Mouse (Mus musculus) 3134 (cell line): Measurements from ENCODE around the gene Gnb5.

Experiments used
- DNase-seq: peaks from one replicate; pipeline ENCODE4 v3.0.0-alpha.2; 2011; ENCODE audit warnings: low spot score; ENCODE audit not compliant: insufficient read length; ENCODE audit errors: extremely low read depth

Gnb5 gene

DNA sequence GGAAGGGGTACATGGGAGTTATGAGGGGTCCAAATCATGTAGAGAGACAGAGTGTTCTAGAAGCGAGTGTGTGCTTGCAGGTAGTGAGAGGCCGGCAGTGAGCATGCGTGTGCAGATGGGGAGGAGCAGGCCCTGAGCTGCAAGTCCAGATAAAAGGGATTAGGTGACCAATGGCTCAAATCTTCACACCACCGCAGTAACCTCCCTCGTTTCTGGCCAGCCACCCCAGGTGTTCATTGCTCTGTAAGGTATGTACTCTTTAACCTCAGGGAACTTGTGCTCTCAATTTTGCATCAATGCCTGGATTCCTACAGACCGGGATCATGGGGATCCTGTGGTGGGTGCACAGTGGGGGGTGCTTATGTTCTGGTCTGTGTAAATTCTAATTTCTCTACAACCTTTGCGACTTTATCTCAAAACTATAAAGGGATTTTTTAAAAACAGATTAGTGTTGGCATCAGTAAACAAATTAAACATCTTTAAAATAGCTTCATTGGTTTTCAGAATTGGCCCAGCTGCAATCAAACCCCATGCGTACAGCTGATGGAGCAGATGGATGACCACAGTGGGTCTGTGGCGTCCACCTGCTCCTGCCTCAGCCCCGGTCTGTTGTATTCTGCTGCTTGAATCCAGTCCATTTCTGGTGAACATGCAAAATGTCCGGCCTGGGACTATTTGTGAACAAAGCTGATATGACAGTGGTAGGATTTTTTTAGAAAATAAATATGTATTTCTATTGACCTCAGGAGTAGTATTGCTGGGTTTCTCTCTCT is at the start of gene Gnb5:
Gene Gnb5, plus strand, starts transcription at position 163 of the 773 bp plus-strand sequence.
- no peak for DNase-seq

DNA sequence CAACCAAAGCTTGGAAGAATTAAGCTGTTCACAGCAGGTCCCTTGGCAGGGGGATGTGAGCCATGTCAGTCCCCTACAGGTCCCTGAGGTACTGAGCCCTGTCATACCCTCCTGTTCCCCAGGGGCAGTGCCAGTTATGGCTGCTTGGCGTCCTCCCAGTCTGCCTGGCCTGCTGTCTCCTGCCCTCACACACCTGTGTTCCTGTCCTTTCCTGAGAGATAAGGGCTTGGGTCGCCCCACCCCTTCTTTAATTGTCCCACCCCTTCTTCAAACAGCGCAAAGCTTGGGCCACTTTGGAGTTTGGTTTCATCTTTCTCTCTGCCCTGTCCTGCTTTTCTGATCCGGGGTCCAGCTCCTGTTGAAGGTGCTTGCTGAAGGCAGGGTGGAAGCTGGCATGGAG is 47.3 kb upstream of the Gnb5 start:
- DNase-seq = no peak

DNA sequence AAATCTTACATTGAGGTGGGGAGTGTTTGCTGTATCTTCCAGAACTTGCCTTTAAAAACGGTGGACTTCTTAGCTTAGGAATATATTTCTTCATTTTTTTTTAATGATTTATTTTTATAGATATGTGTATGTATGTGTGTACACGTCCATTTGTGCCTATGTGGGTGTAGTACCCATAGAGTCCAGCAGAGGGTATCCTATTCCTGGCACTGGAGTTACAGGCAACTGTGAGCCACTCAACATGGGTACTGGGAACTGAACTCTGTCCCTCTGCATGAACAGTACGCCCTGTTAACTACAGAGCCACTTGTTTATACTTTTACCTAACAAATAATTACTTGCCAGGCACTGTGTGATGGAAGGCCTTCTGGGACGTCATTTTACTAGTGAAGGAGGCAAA is 46.4 kb upstream of the Gnb5 start:
- DNase-seq = no peak

DNA sequence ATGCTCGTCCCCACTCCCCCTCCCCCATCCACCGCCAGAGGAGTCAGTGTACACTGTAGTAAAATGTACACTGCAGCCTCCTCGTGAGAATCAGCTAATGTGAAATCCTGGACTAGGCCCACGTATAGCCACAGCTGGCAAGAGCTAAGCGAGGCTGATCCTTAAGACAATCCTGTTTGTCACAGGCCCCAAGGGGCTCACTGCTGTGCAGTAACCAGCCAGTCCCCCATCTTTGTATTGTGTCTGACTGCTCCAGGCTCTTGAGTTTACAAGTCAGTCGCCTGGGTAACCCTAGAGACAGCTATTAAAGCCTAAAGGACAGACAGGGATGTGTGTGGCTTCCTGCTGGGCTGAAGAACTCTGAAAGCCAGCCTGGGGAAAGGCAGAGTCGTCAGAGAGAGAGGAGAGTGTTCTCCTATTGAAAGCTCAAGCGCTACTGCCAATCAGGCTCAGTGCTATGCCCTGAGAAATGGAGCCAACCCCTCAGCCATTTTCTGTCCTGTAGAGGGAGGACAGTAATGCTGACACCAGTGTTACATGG is 44.7 kb upstream of the Gnb5 start:
- DNase-seq = no peak

DNA sequence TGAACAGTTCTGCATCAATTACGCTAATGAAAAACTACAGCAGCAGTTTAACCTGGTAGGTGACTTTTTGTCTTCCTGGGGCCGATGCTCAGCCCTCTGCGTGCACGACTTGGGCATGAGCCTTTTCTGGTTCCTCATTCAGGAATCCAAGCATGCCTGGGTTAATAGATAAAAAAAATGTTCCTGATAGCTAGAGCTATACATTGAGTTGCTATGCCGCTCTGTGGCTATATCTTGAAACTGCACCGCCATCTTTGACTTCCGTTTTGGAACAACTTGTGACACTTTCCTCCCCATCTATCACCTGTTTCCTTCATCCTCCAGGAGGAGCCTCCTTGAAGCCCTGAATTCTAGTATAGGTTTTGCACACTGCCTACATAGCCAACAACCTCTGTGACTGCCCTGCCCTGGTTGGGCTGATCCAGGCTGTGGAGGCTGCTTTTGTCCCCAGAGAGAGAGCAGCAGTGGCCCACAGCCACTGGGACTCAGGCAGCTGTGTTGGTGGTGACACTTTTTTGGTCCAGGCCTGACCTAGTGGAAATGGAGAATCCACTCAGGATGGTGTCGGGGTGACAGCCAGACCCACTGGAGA is 43.8 kb upstream of the Gnb5 start:
- no peak for DNase-seq

DNA sequence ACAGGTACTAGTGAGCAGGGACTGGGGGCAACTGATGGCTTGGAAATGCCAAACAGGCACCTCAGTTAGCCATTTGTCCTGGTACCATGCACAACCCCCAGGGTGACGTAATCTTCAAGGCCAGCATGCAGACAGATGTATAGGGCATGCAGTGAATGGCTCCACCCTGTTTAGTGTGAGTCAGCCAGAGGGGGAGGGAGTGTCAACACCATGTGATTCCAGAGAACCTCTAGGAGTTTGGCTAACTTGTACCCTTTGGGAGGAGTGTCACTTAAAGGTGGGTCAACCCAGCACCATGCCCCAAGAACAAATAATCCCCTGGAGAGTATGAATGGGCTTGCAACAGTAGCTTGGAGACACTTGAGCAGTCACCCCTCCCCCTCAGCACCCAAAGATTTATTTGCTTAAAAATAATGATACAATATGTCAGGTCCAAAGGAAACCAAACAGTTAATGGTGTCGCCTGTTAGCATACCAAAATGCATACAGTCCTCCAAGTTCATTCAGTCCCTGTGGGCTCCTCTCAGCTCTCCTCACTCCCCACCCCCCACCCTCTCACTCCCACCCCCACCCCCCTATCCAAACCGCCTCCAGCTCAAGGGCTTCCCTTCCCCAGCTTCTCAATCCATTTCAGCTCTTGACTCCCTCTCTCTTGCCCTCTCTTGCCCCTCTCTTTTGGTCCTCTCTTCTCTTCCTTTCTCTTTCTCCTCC is 41.9 kb upstream of the Gnb5 start:
- DNase-seq = peak; percentile 49

DNA sequence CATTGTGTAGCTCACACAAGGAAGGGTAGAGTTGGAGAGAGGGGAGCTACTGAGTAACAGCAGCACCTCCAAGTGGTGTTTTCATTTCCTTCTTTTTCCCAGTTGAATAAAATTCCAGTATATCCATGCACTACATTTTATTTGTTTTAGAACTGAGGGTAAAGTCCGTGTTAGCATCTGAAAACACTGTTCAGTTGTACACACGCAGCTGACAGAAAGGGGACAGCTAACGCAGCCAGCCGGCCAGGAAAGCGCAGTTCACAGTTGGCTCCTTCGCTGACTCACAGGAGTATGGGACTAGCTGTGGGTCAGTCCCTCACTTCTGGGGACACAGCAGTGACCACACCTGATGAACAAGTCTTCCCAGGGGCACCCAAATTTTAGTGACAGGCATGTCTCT is 38.9 kb upstream of the Gnb5 start:
- no peak for DNase-seq

DNA sequence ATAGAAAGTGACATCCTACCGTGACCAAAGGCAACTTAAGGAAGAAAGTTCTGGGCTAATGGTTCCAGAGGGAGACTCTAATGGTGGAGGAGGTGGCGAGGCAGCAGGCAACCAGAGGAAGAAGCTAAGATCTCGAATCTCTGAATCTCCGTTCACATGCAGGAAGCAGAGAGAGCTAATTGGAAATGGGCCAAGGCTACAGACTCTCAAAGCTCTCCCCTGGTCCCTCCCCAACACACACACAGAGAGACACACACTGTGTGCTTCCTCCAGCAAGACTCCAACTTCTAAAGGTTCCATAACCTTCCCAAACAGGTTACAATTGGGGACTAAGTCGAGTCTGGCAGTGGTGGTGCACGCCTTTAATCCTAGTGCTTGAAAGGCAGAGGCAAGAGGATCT is 35.7 kb upstream of the Gnb5 start:
- no peak for DNase-seq

DNA sequence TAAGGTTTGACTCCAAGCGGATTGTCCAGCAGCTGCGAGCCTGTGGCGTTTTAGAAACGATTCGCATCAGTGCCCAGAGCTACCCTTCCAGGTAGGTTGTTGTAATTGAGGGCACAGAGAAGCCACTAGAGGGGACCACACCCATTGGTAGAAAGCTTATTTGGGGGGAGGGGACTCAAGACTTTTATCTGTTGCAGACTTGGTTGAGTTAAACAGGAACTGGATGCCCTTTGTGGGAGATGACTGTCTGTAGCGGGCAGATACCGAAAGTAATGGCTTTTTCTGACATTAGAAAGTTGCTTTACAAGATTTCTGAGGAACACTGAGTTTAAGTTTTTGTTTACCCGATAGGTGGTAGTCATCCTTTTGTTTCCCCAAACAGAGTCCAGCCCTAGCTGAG is 34.5 kb upstream of the Gnb5 start:
- no peak for DNase-seq

DNA sequence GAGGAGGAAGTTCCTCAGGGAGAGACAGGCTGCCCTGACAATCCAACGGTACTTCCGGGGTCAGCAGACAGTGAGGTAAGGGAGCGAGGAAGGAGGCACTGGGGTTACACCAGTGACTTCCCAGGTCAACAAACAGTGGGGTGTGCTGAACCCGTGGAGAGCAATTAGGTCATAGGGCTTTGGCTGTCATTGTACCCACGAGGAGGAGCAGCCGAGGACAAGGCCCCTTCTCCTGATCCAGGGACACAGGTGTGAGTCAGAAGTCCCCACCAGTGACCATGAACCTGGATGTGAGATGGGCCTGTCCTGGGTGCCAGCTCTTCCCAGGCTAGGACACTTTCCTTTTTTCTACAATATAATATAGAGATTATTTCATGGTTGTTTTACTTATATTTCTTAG is 32.4 kb upstream of the Gnb5 start:
- no peak for DNase-seq

DNA sequence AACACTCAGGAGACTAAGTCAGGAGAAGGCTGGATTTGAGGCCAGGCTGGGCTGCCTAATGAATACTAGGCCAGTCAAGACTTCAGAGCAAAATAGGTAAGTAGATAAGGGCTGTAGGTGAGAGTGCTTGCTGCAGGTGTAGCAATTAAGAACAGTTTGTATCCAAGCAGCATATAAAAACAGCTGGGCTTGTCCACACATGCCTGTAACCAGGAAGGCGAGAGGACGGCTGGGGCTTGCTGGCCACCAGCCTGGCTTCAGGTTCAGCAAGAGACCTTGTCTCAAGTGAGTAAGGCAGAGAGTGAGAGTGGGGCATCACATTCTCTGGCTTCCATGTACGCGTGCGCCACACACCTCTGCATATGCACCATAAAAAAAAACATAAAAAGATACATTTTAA is 31.6 kb upstream of the Gnb5 start:
- no peak for DNase-seq

DNA sequence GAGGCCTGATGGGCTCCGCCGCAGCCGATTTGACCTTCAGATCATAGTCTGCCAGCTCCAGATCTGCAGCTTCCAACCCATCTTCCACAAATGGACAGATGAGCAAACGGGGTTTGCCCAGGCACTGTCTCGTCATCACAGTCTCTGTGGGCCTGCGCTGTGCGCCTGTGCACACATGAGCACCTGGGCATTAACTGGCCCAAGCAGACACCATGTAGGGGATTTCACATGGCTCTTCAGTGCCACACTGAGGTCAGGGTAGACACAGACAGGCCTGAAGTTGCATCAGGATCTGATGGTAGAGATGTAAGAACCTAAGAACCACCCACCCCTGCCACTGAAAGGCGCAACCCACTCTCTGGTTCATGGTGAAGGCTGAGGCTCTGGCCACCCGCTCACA is 31.0 kb upstream of the Gnb5 start:
- no peak for DNase-seq

DNA sequence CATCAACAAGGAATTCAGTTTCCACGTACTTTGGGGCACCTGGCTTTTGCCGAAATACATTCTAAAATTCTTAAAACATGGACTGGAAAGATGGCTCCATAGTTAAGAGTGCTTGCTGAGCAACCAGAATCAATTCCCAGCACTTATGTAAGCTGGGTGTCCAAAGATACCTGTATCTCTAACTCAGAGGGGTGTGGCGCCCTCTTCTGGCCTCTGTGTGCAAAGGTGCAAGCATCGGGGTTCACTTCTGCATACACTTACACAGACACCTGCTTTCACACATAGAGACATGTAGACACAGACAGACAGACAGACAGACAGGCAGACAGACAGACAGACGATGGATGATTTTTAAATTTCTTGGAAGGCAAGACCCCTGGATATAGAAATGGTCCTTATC is 25.3 kb upstream of the Gnb5 start:
- DNase-seq = no peak

DNA sequence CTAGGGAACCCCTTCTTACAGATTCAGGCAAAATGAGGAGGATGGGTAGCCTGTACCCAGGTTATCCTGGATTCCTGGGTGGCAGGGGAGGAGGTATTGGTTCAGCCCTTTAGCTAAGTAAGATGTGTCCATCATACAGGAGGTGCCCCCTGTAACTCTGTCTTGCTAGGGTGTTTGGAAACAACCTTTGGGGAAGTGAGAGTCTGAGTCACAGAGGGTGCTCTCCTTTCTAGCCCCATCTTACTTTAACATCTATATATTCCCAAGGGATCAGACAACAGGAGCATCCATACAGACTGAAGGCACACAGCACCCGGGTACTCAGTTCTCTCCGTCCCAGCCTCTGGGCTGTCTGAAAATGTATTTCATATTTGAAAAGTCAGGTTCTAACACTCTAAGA is 23.9 kb upstream of the Gnb5 start:
- no peak for DNase-seq

DNA sequence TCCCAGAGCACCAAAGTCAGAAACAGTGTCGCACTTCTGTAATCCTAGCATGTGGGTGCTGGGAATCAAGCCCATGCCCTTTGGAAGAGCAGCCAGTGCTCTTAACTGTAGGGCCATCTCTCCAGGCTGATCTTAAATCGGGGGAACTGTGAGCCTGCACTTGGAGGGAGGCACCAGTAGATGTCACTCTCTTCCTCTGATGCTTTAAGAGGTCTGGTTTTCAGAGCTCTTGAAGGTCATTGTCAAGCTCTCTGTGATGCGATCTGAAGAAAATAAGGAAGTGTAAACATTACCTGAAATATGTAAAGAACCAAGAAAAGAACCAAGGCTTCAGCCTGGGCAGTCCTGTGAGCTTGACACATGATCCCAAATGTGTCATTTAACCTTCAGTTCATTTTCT is 23.3 kb upstream of the Gnb5 start:
- peak; percentile 43 for DNase-seq

DNA sequence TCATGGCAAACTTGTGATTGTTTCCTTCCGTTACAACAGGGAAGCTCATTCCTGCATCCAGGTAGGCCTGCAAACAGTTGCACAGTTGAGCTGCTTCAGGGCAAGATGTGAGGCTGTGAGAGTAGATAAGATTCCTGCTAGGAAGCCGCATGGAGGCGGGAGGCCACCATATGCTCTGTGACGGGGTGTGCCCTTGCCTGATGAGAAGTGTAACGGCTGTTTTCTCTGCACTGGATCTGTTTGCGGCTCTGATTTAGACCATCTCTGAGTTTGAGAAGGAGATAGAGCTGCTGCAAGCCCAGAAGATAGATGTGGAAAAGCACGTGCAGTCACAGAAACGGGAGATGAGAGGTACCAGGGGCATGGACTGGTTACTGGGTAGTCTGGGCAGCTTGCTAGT is 22.5 kb upstream of the Gnb5 start:
- no peak for DNase-seq

DNA sequence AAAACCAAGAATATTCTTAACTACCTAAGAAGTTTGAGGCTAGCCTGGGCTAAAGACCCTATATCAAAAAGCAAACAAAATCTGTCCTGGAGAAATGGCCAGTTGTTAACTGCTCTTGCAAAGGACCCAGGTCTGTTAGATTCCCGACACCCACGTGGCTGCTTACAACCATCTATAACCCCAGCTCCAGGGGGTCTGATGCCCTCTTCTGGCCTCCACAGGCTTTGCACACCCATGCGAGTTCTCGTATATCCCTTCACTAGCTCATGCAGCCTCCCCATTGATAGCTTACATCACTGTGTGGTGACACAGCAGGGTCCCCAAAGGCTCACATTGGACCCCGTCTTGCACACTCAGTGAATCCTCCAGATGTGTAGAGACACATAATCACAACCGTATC is 20.7 kb upstream of the Gnb5 start:
- no peak for DNase-seq

DNA sequence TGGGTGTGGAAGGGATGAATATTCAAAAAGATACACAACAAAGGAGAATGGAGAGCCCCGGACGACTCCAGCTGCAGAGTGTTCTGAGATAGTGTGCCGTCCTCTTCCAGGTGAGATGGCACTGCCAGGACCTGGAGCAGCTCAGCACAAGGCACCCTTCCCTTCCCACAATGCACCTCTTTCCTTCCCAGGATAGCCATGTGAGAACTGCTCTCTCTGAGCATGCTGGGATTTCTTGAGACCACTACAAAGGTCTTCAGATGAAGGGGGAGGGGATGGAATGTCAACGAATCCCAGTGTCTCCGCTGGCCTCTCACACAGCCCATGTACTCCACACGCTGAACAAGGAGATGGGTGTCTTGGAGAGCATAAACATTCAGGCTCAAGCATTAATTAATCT is 18.5 kb upstream of the Gnb5 start:
- no peak for DNase-seq

DNA sequence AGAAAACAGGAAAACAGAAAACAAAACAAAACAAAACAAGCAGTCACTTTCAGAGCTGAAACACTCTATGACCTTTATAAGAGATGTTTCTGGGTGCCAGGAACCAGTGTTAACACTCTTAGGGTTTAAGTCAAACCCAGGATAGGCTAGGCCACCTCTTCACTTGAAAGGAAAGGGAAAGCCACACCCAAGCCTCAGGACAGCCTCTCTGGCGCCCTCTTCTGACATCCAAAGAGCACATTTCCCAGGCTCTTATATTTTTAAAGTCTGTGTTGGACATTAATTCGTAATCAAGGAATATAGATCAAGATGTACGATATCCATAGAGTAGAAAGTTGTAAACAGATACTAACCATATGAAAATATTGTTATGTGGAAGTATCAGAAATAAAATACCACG is 16.5 kb upstream of the Gnb5 start:
- no peak for DNase-seq

DNA sequence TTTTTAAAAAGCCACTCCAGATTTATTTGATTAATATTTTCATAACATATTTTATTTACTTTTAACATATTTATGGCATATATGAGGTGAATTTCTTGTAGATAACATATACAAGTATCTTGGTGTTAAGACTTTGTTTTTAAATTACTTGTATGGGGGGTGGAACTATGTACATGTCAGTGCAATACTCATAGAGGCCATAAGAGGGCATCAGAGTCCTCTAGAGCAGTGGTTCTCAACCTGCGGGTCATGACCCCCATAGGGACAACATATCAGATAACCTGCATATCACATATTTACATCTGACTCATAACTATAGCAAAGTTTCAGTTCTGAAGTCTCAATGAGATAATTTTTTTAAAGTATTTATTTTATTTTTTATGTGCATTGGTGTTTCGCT is 6.7 kb upstream of the Gnb5 start:
- DNase-seq = no peak

DNA sequence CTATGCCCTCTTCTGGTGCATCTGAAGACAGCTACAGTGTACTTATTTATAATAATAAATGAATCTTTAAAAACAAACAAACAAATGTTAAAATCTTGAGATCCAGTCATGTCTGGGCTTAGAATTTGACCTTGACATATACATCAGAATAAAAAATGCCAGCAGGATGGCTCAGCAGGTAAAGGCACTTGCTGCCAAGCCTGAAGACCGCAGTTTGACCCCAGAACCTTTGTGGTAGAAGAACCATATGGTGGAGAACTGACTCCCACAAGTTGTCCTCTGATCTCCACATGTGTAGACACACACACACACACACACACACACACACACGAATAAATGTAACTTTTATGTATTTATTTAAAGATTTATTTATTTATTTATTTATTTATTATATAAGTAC is 3.1 kb upstream of the Gnb5 start:
- no peak for DNase-seq

DNA sequence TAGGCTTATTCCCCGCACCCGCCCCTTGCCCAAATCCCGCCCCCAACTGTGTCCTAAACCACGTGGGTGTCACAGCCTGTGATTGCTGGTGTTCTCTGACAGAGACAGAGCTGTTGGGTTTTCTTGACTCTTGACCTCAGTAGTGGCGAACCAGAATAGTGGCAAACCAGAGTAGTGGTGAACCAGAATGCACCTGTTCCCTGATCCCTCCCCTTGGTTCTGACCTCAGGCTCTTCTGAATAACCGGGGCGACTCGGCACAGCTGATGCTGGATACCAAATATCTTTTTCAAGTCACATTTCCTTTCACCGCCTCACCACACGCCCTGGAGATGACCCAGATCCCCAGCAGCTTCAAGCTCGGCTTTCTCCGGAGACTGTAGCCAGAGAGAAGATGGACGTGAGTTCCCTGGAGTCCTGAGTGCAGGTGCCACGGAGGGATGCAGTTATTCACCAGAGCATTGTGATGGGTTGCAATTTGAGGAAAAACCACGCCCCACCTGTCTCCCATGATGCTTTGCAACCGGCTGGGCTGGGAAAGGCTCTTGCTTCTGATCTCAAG is 2.3 kb upstream of the Gnb5 start:
- DNase-seq = no peak
